Mouse (Mus musculus) intestine, embryonic 14.5 days (tissue): ENCODE data around the gene Hao2. TPM values are rescaled to one million over a fixed set of nuclear protein-coding genes. Genes with fewer than 3 reads are reported as not detected.

Experiments
- ATAC-seq: fragments of 200-750 bp; cut with Nextera tagmentation; replicated peaks from 2 replicates; pipeline ENCODE4 v1.8.0; 2017; ENCODE audit warnings: low read depth, moderate number of reproducible peaks, moderate TSS enrichment, moderate library complexity; ENCODE audit not compliant: low FRiP score, low TSS enrichment
- DNase-seq: peaks from one replicate; pipeline ENCODE4 v3.0.0-alpha.2; 2018; ENCODE audit warnings: low spot score
- H3K27ac ChIP-seq: fragments of 300-500 bp; sonication (generic); 2 replicates; pipeline ENCODE4 v1.5.1; 2014; ENCODE audit warnings: low read depth, mild to moderate bottlenecking, control low read depth
- H3K27me3 ChIP-seq: fragments of 300-500 bp; sonication (generic); replicated peaks from 2 replicates; pipeline ENCODE4 v1.6.1; 2014; ENCODE audit warnings: low read length, control low read depth; ENCODE audit not compliant: control insufficient read depth, insufficient read depth
- H3K36me3 ChIP-seq: fragments of 300-500 bp; sonication (generic); 2 replicates; pipeline ENCODE4 v1.6.1; 2014; ENCODE audit warnings: low read length, control low read depth; ENCODE audit not compliant: control insufficient read depth, insufficient read depth
- H3K4me1 ChIP-seq: fragments of 300-500 bp; sonication (generic); replicated peaks from 2 replicates; pipeline ENCODE4 v1.6.1; 2014; ENCODE audit warnings: low read length, control low read depth, mixed read lengths; ENCODE audit not compliant: control insufficient read depth, insufficient read depth
- H3K4me2 ChIP-seq: fragments of 300-500 bp; sonication (generic); 2 replicates; pipeline ENCODE4 v1.6.1; 2014; ENCODE audit warnings: low read length
- H3K4me3 ChIP-seq: fragments of 300-500 bp; sonication (generic); 2 replicates; pipeline ENCODE4 v1.5.1; 2014; ENCODE audit warnings: low read depth, low read length, control low read depth, mixed read lengths
- H3K9ac ChIP-seq: fragments of 300-500 bp; sonication (generic); 2 replicates; pipeline ENCODE4 v1.6.1; 2014; ENCODE audit warnings: mild to moderate bottlenecking, low read length
- H3K9me3 ChIP-seq: fragments of 300-500 bp; sonication (generic); 2 replicates; pipeline ENCODE4 v1.6.1; 2016; ENCODE audit warnings: low read length, control low read depth; ENCODE audit not compliant: control insufficient read depth
- WGBS: fragments of 180-500 bp; shearing (Covaris S2); extraction: QIAGEN DNeasy Blood & Tissue Kit; methylation state at CpG from one replicate; pipeline ENCODE4 v1.1.7; 2014; 5-methylcytosine and 5-hydroxymethylcytosine counted together
- polyA plus RNA-seq: library from polyadenylated mRNA; unstranded; fragments of >200 nt; fragmentation: Nextera tagmentation; extraction: Ambion mirVana; gene quantifications from 2 replicates; pipeline ENCODE4 v1.2.1, GENCODE M21; 2014

Hao2 gene
- polyA plus RNA-seq, 1 experiment from 2014 or later = 6.0 TPM

- 0 out of 2 replicates have a peak, but pooled peaks have one; percentile 55 for ATAC-seq
- no peaks in the 10 kb centered on the region for H3K9me3 ChIP-seq
- H3K36me3 ChIP-seq = no peaks in the 10 kb centered on the region
- no peak overlapping the region for H3K4me3 ChIP-seq
- no peak for DNase-seq
- H3K9ac ChIP-seq = no peak overlapping the region
- no peaks in the 10 kb centered on the region for H3K27me3 ChIP-seq
- H3K27ac ChIP-seq = no peak overlapping the region
- no peaks in the 10 kb centered on the region for H3K4me1 ChIP-seq
- no peak overlapping the region for H3K4me2 ChIP-seq
- whole genome bisulfite sequencing = 24% methylated on average over 1 of the region's 1 CpGs
These were observed 39.4 kb downstream of the Hao2 start for GRCm38 (mm10) chr3:98853685-98854084.

GRCm38 (mm10) chr3:98853051-98853450 is 40.0 kb downstream of the Hao2 start:
- 93% methylated on average over 3 of the region's 3 CpGs for WGBS
- H3K9ac ChIP-seq = no peak overlapping the region
- no peak overlapping the region for H3K27ac ChIP-seq
- no peaks in the 10 kb centered on the region for H3K9me3 ChIP-seq
- H3K4me3 ChIP-seq = no peak overlapping the region
- H3K27me3 ChIP-seq = no peaks in the 10 kb centered on the region
- H3K36me3 ChIP-seq = no peaks in the 10 kb centered on the region
- no peaks in the 10 kb centered on the region for H3K4me1 ChIP-seq
- no peak for DNase-seq
- no peak overlapping the region for H3K4me2 ChIP-seq
- ATAC-seq = no peak

GRCm38 (mm10) chr3:98852631-98853030 is 40.4 kb downstream of the Hao2 start:
- Histone ChIP-seq H3K9me3 (no peaks in the 10 kb centered on the region), H3K9ac (no peak overlapping the region), H3K4me2 (no peak overlapping the region), H3K27me3 (no peaks in the 10 kb centered on the region), H3K36me3 (no peaks in the 10 kb centered on the region), H3K27ac (no peak overlapping the region), H3K4me1 (no peaks in the 10 kb centered on the region), H3K4me3 (no peak overlapping the region)
- no peak for DNase-seq
- no peak for ATAC-seq
- 81% methylated on average over 6 of the region's 6 CpGs for WGBS

GRCm38 (mm10) chr3:98851853-98852252 is 41.2 kb downstream of the Hao2 start:
- no peaks in the 10 kb centered on the region for H3K9me3 ChIP-seq
- no peak overlapping the region for H3K27ac ChIP-seq
- WGBS = 73% methylated on average over 2 of the region's 2 CpGs
- no peaks in the 10 kb centered on the region for H3K4me1 ChIP-seq
- no peaks in the 10 kb centered on the region for H3K36me3 ChIP-seq
- ATAC-seq (no peak), DNase-seq (no peak)
- no peak overlapping the region for H3K4me2 ChIP-seq
- H3K4me3 ChIP-seq = no peak overlapping the region
- H3K27me3 ChIP-seq = no peaks in the 10 kb centered on the region
- H3K9ac ChIP-seq = no peak overlapping the region

GRCm38 (mm10) chr3:98850262-98850661 is 42.8 kb downstream of the Hao2 start:
- H3K4me2 ChIP-seq = no peak overlapping the region
- 81% methylated on average over 5 of the region's 5 CpGs for WGBS
- no peak overlapping the region for H3K9ac ChIP-seq
- DNase-seq (no peak), ATAC-seq (no peak)
- H3K4me1 ChIP-seq = no peaks in the 10 kb centered on the region
- H3K36me3 ChIP-seq = no peaks in the 10 kb centered on the region
- no peaks in the 10 kb centered on the region for H3K9me3 ChIP-seq
- H3K27me3 ChIP-seq = no peaks in the 10 kb centered on the region
- H3K27ac ChIP-seq = no peak overlapping the region
- H3K4me3 ChIP-seq = no peak overlapping the region

GRCm38 (mm10) chr3:98848898-98849297 is 44.1 kb downstream of the Hao2 start:
- no peaks in the 10 kb centered on the region for H3K36me3 ChIP-seq
- H3K27ac ChIP-seq = no peak overlapping the region
- DNase-seq (no peak), ATAC-seq (no peak)
- no peaks in the 10 kb centered on the region for H3K27me3 ChIP-seq
- 86% methylated on average over 1 of the region's 1 CpGs for WGBS
- no peak overlapping the region for H3K9ac ChIP-seq
- no peaks in the 10 kb centered on the region for H3K4me1 ChIP-seq
- no peak overlapping the region for H3K4me3 ChIP-seq
- no peaks in the 10 kb centered on the region for H3K9me3 ChIP-seq
- no peak overlapping the region for H3K4me2 ChIP-seq

Other genes with a start within 250 kb of the Hao2 start
- 0.07 and 0.18 TPM in 2 replicates for gene Hsd3b2, start 168.7 kb downstream of the Hao2 start, polyA plus RNA-seq
- gene Hsd3b3, start 130.1 kb downstream of the Hao2 start, polyA plus RNA-seq = 0.48 and 0.83 TPM in 2 replicates
- gene Hsd3b6, start 78.8 kb downstream of the Hao2 start, polyA plus RNA-seq = 1.1 and 1.3 TPM in 2 replicates
- gene Hsd3b1, start 33.4 kb downstream of the Hao2 start, polyA plus RNA-seq = 0.15 and 0.17 TPM in 2 replicates
- gene Wars2, start 247.8 kb upstream of the Hao2 start, polyA plus RNA-seq = 8.6 and 10.9 TPM in 2 replicates